Mouse (Mus musculus) lung, embryonic 14.5 days (tissue): ENCODE data around the gene Fam50a. TPM values are rescaled to one million over a fixed set of nuclear protein-coding genes. Genes with fewer than 3 reads are reported as not detected.

Experiments
- ATAC-seq: fragments of 200-750 bp; cut with Nextera tagmentation; 2 replicates; pipeline ENCODE4 v1.8.0; 2017; ENCODE audit warnings: mild to moderate bottlenecking, moderate TSS enrichment, moderate library complexity; ENCODE audit not compliant: insufficient read depth
- DNase-seq: peaks from one replicate; pipeline ENCODE4 v3.0.0-alpha.2; 2015
- H3K27ac ChIP-seq: fragments of 300-500 bp; sonication (generic); 2 replicates; pipeline ENCODE4 v1.5.1; 2014; ENCODE audit warnings: low read depth, mild to moderate bottlenecking, moderate library complexity
- H3K27me3 ChIP-seq: fragments of 300-500 bp; sonication (generic); 2 replicates; pipeline ENCODE4 v1.6.1; 2014; ENCODE audit warnings: low read length, control low read depth; ENCODE audit not compliant: insufficient read depth
- H3K36me3 ChIP-seq: fragments of 300-500 bp; sonication (generic); 2 replicates; pipeline ENCODE4 v1.6.1; 2014; ENCODE audit warnings: control low read depth; ENCODE audit not compliant: insufficient read depth
- H3K4me1 ChIP-seq: fragments of 300-500 bp; sonication (generic); 2 replicates; pipeline ENCODE4 v1.6.1; 2014; ENCODE audit warnings: antibody characterized with exemption, control low read depth; ENCODE audit not compliant: insufficient read depth
- H3K4me2 ChIP-seq: fragments of 300-500 bp; sonication (generic); 2 replicates; pipeline ENCODE4 v1.6.1; 2014; ENCODE audit warnings: mild to moderate bottlenecking
- H3K4me3 ChIP-seq: fragments of 300-500 bp; sonication (generic); 2 replicates; pipeline ENCODE4 v1.5.1; 2014; ENCODE audit warnings: low read depth, low read length
- H3K9ac ChIP-seq: fragments of 300-500 bp; sonication (generic); 2 replicates; pipeline ENCODE4 v1.6.1; 2014
- H3K9me3 ChIP-seq: fragments of 300-500 bp; sonication (generic); 2 replicates; pipeline ENCODE4 v1.6.1; 2016; ENCODE audit warnings: low read depth, low read length, control low read depth
- CTCF ChIP-seq: IDR thresholded peaks from 2 replicates; pipeline ENCODE4 v1.5.1; 2016; ENCODE audit warnings: antibody characterized with exemption, low read depth
- WGBS: fragments of 180-500 bp; shearing (Covaris S2); extraction: QIAGEN DNeasy Blood & Tissue Kit; methylation state at CpG from one replicate; pipeline ENCODE4 v1.1.7; 2014; 5-methylcytosine and 5-hydroxymethylcytosine counted together
- polyA plus RNA-seq: library from polyadenylated mRNA; unstranded; fragments of >200 nt; fragmentation: Nextera tagmentation; extraction: Ambion mirVana; gene quantifications from 2 replicates; pipeline ENCODE4 v1.2.1, GENCODE M21; 2014

Fam50a gene
- polyA plus RNA-seq, 1 experiment from 2014 or later, result 53.2 TPM

GRCm38 (mm10) chrX:74281041-74281731, 31.6 kb upstream of the Fam50a start:
- Histone ChIP-seq H3K36me3 (0 out of 2 replicates have a peak, but pooled peaks cover 4% of the 10 kb centered on the region), H3K4me2 (peak overlapping the region; percentile 77), H3K4me1 (no peaks in the 10 kb centered on the region), H3K27ac (peak overlapping the region; percentile 89), H3K4me3 (peak overlapping the region; percentile 55), H3K9ac (peak overlapping the region; percentile 65), H3K9me3 (no peaks in the 10 kb centered on the region), H3K27me3 (no peaks in the 10 kb centered on the region)
- ATAC-seq (no peak), DNase-seq (no peak)
- WGBS, result 6% methylated on average over 14 of the region's 14 CpGs
- no peak for TF ChIP-seq CTCF

- Histone ChIP-seq H3K27ac (peak within 1 kb of the TSS; percentile 89), H3K4me3 (peak within 1 kb of the TSS; percentile 55), H3K4me1 (no peaks in the 10 kb centered on the region), H3K9ac (peak within 1 kb of the TSS; percentile 65), H3K36me3 (peaks cover 4% of the 10 kb centered on the region; the same call in 1 of the 2 replicates), H3K4me2 (peak within 1 kb of the TSS; percentile 77), H3K27me3 (no peaks in the 10 kb centered on the region), H3K9me3 (no peaks in the 10 kb centered on the region)
- DNase-seq (peak; percentile 85), ATAC-seq (peak; percentile 95)
- TF ChIP-seq CTCF, result no peak; the same call in 1 of the 2 replicates
- WGBS, result 6% methylated on average over 16 of the region's 16 CpGs
These were observed 31.0 kb upstream of the Fam50a start, which contains the start of the genes Taz and Dnase1l1 for GRCm38 (mm10) chrX:74281732-74282394. Taz (plus strand) TSS chrX:74281912. Dnase1l1 (minus strand) TSS chrX:74282337.

GRCm38 (mm10) chrX:74282395-74283091, 30.3 kb upstream of the Fam50a start:
- TF ChIP-seq CTCF, result no peak
- Histone ChIP-seq H3K4me1 (no peaks in the 10 kb centered on the region), H3K9me3 (no peaks in the 10 kb centered on the region), H3K36me3 (peaks cover 4% of the 10 kb centered on the region; the same call in 1 of the 2 replicates), H3K4me2 (peak overlapping the region; percentile 77), H3K9ac (peak overlapping the region; percentile 65), H3K27me3 (no peaks in the 10 kb centered on the region), H3K27ac (peak overlapping the region; percentile 89), H3K4me3 (peak overlapping the region; percentile 55)
- 7% methylated on average over 39 of the region's 39 CpGs for WGBS
- ATAC-seq (peak; percentile 71), DNase-seq (peak; percentile 92)

GRCm38 (mm10) chrX:74283092-74283437, 29.8 kb upstream of the Fam50a start:
- H3K27ac ChIP-seq, result peak overlapping the region; percentile 89
- peaks cover 4% of the 10 kb centered on the region; the same call in 1 of the 2 replicates for H3K36me3 ChIP-seq
- no peaks in the 10 kb centered on the region for H3K9me3 ChIP-seq
- no peaks in the 10 kb centered on the region for H3K27me3 ChIP-seq
- no peaks in the 10 kb centered on the region for H3K4me1 ChIP-seq
- 25% methylated on average over 5 of the region's 5 CpGs for WGBS
- H3K4me3 ChIP-seq, result peak overlapping the region; percentile 55
- peak overlapping the region; percentile 65 for H3K9ac ChIP-seq
- DNase-seq, result no peak
- H3K4me2 ChIP-seq, result peak overlapping the region; percentile 77
- TF ChIP-seq CTCF, result no peak
- ATAC-seq, result no peak

GRCm38 (mm10) chrX:74293431-74293830, 19.4 kb upstream of the Fam50a start:
- Histone ChIP-seq H3K36me3 (peaks cover 8% of the 10 kb centered on the region; the same call in 1 of the 2 replicates), H3K27me3 (no peaks in the 10 kb centered on the region), H3K27ac (no peak overlapping the region), H3K4me3 (no peak overlapping the region), H3K9me3 (no peaks in the 10 kb centered on the region), H3K9ac (no peak overlapping the region), H3K4me2 (no peak overlapping the region), H3K4me1 (no peaks in the 10 kb centered on the region)
- ATAC-seq, result no peak
- no peak for TF ChIP-seq CTCF
- no peak for DNase-seq
- WGBS, result 70% methylated on average over 4 of the region's 4 CpGs

- peak within 1 kb of the TSS; percentile 50 for H3K27ac ChIP-seq
- DNase-seq (peak; percentile 95), ATAC-seq (peak; percentile 99)
- peak within 1 kb of the TSS; percentile 72 for H3K4me2 ChIP-seq
- no peak for TF ChIP-seq CTCF
- no peaks in the 10 kb centered on the region for H3K4me1 ChIP-seq
- peak within 1 kb of the TSS; percentile 61 for H3K4me3 ChIP-seq
- H3K36me3 ChIP-seq, result peaks cover 16% of the 10 kb centered on the region; the same call in 1 of the 2 replicates
- H3K9me3 ChIP-seq, result no peaks in the 10 kb centered on the region
- peak within 1 kb of the TSS; percentile 68 for H3K9ac ChIP-seq
- 11% methylated on average over 37 of the region's 37 CpGs for WGBS
- no peaks in the 10 kb centered on the region for H3K27me3 ChIP-seq
These were observed 16.0 kb upstream of the Fam50a start, which contains the start of gene Atp6ap1 for GRCm38 (mm10) chrX:74296538-74297448. Atp6ap1 (plus strand) TSS chrX:74297097.
